Mouse (Mus musculus): ENCODE results near the gene Itgb1bp1.

DNA sequence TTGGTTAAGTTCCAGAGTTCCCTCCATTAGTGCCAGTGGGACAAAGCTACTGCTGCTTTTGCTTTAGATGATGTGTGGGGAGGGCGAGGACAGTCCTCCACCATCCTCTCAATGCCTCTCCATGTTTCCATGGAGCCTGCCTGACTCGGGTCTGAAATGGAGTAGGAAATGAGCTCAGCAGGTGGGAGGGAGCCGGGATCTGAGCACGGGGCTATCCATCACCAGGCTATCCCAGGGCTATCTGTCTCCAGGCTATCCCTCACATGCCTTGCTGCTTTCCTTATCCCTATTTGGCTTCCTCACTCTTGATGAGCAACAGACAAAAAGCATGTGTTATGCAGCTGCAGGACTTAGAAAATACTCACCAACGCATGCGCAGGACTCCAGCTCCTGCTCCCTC lies 45.6 kb upstream of the Itgb1bp1 start:
- TF ChIP-seq POLR2A (IDR thresholded peaks at IDR 0.05; ENCODE audit: low read depth, low read length) (no peak), CTCF (conservative IDR thresholded peaks at IDR 0.05; ENCODE audit: insufficient read depth, insufficient read length, low read depth, low read length) (no peak)
